Mouse (Mus musculus): ENCODE results near the gene Lamp2. TPM values are rescaled to one million over a fixed set of nuclear protein-coding genes. Genes with fewer than 3 reads are reported as not detected.

Lamp2 gene
- polyA plus RNA-seq, 1 experiment from 2014 or later: 188 TPM

DNA sequence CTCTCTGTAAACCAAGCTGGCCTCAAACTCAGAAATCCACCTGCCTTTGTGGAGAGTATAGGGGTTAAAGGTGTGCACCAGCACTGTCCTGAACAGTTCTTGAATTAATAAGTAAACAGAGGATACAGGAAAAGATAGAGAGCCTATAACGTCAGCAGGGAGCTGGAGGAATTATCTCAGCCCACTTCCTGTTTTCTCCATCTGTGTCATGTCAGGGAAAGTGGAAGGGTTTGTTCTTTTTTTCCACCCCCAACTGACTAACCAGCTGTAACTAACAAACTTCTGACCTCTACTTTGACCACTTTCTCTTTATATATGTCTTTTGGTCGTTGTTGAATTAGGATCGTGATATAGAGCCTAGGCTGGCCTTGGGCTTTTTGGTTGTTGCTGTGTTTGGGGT lies 4.6 kb upstream of the Lamp2 start:
- Histone ChIP-seq H3K4me1 (ENCODE audit: insufficient read depth, low read length) (no peaks in the 10 kb centered on the region), H3K4me2 (replicated peaks; ENCODE audit: low read depth, low read length) (no peak overlapping the region), H3K36me3 (ENCODE audit: insufficient read depth, low read length) (no peaks in the 10 kb centered on the region), H3K27ac (ENCODE audit: low read length) (no peak overlapping the region), H3K9me3 (ENCODE audit: low read length) (no peaks in the 10 kb centered on the region), H3K27me3 (ENCODE audit: insufficient read depth, low read length) (no peaks in the 10 kb centered on the region), H3K4me3 (ENCODE audit: low read length) (no peak overlapping the region), H3K9ac (replicated peaks; ENCODE audit: low read length) (no peak overlapping the region)
- 0 out of 2 replicates have a peak, but pooled peaks have one; percentile 10 for ATAC-seq (ENCODE audit: low FRiP score, low TSS enrichment)
- 45% methylated on average over 3 of the region's 3 CpGs for WGBS

DNA sequence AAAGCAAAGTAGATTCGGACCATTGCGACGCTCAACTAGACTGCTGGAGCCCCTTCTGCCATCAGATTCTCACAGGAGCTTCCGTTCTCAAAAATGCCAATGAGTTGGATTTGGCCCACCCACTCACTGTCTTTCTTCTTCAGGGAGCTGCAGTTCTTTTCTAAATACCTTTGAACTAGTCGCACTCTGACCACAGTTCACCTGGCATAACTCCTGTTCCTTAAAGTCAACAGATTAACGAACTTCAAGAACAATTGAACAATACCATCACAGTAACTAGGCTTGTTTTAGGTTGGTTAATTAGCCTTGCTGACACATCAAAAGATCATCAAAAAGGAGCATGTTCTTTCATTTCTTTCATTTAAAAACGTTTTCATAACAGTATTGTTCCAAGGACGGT lies 2.8 kb upstream of the Lamp2 start:
- Histone ChIP-seq H3K4me3 (ENCODE audit: low read length) (no peak overlapping the region), H3K9me3 (ENCODE audit: low read length) (no peaks in the 10 kb centered on the region), H3K4me1 (ENCODE audit: insufficient read depth, low read length) (no peaks in the 10 kb centered on the region), H3K4me2 (replicated peaks; ENCODE audit: low read depth, low read length) (no peak overlapping the region), H3K27me3 (ENCODE audit: insufficient read depth, low read length) (no peaks in the 10 kb centered on the region), H3K9ac (replicated peaks; ENCODE audit: low read length) (no peak overlapping the region), H3K27ac (ENCODE audit: low read length) (no peak overlapping the region), H3K36me3 (ENCODE audit: insufficient read depth, low read length) (no peaks in the 10 kb centered on the region)
- no peak for ATAC-seq (ENCODE audit: low FRiP score, low TSS enrichment)
- WGBS: 83% methylated on average over 8 of the region's 8 CpGs

DNA sequence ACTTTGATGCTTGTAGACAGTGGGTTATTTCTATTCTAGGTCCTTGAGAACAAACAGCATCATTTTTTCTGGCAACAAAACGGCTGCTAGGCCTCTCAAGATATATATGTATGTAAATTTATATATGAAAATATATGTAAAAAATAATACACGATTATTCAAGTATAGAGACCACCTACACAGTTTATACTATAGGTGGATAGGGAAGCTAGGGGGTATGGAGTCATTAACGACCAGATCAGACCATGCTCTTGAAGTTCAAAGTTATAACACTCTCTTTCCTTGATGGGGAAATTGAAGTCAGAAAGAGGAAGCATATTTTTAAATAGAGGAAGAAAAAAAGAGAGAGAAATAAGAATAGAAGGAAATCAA lies 367 bp upstream of the Lamp2 start:
- 45% methylated on average over 3 of the region's 3 CpGs for WGBS
- H3K9ac ChIP-seq (replicated peaks; ENCODE audit: low read length): no peak overlapping the region
- no peaks in the 10 kb centered on the region for H3K27me3 ChIP-seq (ENCODE audit: insufficient read depth, low read length)
- no peak for ATAC-seq (ENCODE audit: low FRiP score, low TSS enrichment)
- no peaks in the 10 kb centered on the region for H3K4me1 ChIP-seq (ENCODE audit: insufficient read depth, low read length)
- no peak overlapping the region for H3K4me2 ChIP-seq (replicated peaks; ENCODE audit: low read depth, low read length)
- no peak overlapping the region for H3K27ac ChIP-seq (ENCODE audit: low read length)
- no peaks in the 10 kb centered on the region for H3K36me3 ChIP-seq (ENCODE audit: insufficient read depth, low read length)
- no peak overlapping the region; the same call in 1 of the 2 replicates for H3K4me3 ChIP-seq (ENCODE audit: low read length)
- no peaks in the 10 kb centered on the region for H3K9me3 ChIP-seq (ENCODE audit: low read length)

DNA sequence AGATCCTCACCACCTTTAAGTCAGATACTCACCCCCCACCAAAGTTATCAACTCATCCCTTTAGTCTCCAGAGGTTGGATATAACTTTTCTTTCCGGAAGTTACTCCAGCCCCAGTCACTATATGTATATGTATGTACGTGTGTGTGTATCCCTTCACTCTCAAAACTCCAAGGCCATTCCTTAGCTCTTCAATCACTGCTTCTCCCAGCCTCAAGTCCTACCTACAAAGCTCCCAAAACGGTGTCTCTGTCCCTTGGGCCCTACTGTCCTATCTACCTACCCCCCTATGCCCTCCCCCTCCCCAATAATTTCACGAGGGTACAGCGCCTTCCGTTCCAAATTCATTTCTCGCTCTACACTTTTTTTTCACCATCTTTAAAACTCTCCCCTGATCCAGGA lies 780 bp downstream of the Lamp2 start:
- ATAC-seq (ENCODE audit: low FRiP score, low TSS enrichment): no peak
- Histone ChIP-seq H3K9ac (replicated peaks; ENCODE audit: low read length) (peak overlapping the region; percentile 78), H3K27me3 (ENCODE audit: insufficient read depth, low read length) (no peaks in the 10 kb centered on the region), H3K4me2 (replicated peaks; ENCODE audit: low read depth, low read length) (peak overlapping the region; percentile 54), H3K27ac (ENCODE audit: low read length) (peak overlapping the region; percentile 81), H3K9me3 (ENCODE audit: low read length) (no peaks in the 10 kb centered on the region), H3K36me3 (ENCODE audit: insufficient read depth, low read length) (peaks cover 5% of the 10 kb centered on the region), H3K4me3 (ENCODE audit: low read length) (peak overlapping the region; percentile 66), H3K4me1 (ENCODE audit: insufficient read depth, low read length) (no peaks in the 10 kb centered on the region)
- 18% methylated on average over 7 of the region's 7 CpGs for WGBS

DNA sequence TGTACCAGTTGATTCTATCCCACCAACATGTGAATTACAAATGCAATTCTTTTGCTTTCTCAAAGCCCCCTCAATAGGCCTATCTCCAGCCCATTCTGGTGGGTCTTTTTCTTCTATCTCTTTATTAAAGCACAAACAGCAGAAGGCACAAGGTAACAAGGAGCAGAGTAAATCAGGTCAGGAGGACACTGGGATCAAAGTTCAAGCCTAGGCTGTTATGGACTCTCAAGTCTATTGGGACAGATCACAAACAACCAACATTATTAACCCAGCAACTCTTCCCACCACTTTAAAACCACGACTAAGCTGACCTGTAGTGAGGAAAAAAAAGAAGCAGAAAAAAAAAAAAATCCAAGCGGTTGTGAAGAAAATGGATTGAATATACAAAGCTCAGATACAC lies 1.4 kb downstream of the Lamp2 start:
- peaks cover 11% of the 10 kb centered on the region for H3K36me3 ChIP-seq (ENCODE audit: insufficient read depth, low read length)
- H3K4me2 ChIP-seq (replicated peaks; ENCODE audit: low read depth, low read length): peak overlapping the region; percentile 54
- no peaks in the 10 kb centered on the region for H3K27me3 ChIP-seq (ENCODE audit: insufficient read depth, low read length)
- H3K4me3 ChIP-seq (ENCODE audit: low read length): peak overlapping the region; percentile 66
- 0 out of 2 replicates have a peak overlapping the region, but pooled peaks have one; percentile 5 for H3K9ac ChIP-seq (replicated peaks; ENCODE audit: low read length)
- H3K9me3 ChIP-seq (ENCODE audit: low read length): no peaks in the 10 kb centered on the region
- ATAC-seq (ENCODE audit: low FRiP score, low TSS enrichment): no peak
- H3K27ac ChIP-seq (ENCODE audit: low read length): no peak overlapping the region
- H3K4me1 ChIP-seq (ENCODE audit: insufficient read depth, low read length): no peaks in the 10 kb centered on the region
- 17% methylated on average over 2 of the region's 2 CpGs for WGBS

DNA sequence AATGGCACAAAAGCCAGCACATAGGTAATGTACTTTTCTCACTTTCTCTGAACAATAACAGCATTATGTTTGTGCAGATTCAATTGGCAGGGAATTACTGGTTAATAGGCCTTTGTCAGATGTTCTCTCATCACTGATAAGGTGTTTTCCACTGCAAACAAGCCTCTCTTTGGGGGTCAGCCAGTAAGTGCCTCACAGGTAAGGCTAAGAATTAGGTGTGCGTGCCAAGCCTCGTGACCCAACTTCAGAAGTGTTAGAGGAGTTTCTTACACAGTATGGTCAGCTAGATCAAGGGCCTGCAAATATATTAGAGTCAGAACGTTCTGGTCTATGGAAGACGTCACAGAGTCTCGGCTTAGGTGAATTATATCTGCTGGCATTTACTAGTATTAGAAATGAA lies 2.3 kb downstream of the Lamp2 start:
- Histone ChIP-seq H3K27me3 (ENCODE audit: insufficient read depth, low read length) (no peaks in the 10 kb centered on the region), H3K9me3 (ENCODE audit: low read length) (no peaks in the 10 kb centered on the region), H3K4me2 (replicated peaks; ENCODE audit: low read depth, low read length) (no peak overlapping the region), H3K4me1 (ENCODE audit: insufficient read depth, low read length) (no peaks in the 10 kb centered on the region), H3K4me3 (ENCODE audit: low read length) (no peak overlapping the region), H3K36me3 (ENCODE audit: insufficient read depth, low read length) (peaks cover 19% of the 10 kb centered on the region), H3K9ac (replicated peaks; ENCODE audit: low read length) (no peak overlapping the region), H3K27ac (ENCODE audit: low read length) (no peak overlapping the region)
- 79% methylated on average over 5 of the region's 5 CpGs for WGBS
- ATAC-seq (ENCODE audit: low FRiP score, low TSS enrichment): no peak

DNA sequence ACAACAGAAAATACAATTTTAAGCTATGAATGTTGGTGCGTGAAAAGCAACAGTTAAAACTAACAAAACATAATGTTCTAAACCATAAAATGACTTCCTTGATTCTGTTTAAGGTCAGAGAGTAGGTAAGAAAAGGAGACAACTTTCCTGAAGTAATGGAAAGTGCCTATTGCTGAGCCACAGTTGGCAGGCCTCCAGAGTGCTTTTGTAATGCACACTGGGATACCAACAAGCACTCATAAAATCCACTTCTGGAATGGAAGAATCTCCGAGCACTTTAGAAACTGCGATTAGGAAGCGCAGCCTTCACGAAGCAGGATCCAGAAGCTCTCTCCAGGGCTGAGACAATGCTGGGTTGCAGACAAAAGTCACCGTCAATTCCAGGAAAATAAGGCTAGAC lies 5.8 kb downstream of the Lamp2 start:
- no peak for ATAC-seq (ENCODE audit: low FRiP score, low TSS enrichment)
- no peak overlapping the region for H3K4me3 ChIP-seq (ENCODE audit: low read length)
- H3K27ac ChIP-seq (ENCODE audit: low read length): no peak overlapping the region
- no peak overlapping the region for H3K4me2 ChIP-seq (replicated peaks; ENCODE audit: low read depth, low read length)
- no peak overlapping the region for H3K9ac ChIP-seq (replicated peaks; ENCODE audit: low read length)
- no peaks in the 10 kb centered on the region for H3K27me3 ChIP-seq (ENCODE audit: insufficient read depth, low read length)
- H3K4me1 ChIP-seq (ENCODE audit: insufficient read depth, low read length): no peaks in the 10 kb centered on the region
- H3K9me3 ChIP-seq (ENCODE audit: low read length): no peaks in the 10 kb centered on the region
- peaks cover 19% of the 10 kb centered on the region for H3K36me3 ChIP-seq (ENCODE audit: insufficient read depth, low read length)
- WGBS: 87% methylated on average over 6 of the region's 6 CpGs

DNA sequence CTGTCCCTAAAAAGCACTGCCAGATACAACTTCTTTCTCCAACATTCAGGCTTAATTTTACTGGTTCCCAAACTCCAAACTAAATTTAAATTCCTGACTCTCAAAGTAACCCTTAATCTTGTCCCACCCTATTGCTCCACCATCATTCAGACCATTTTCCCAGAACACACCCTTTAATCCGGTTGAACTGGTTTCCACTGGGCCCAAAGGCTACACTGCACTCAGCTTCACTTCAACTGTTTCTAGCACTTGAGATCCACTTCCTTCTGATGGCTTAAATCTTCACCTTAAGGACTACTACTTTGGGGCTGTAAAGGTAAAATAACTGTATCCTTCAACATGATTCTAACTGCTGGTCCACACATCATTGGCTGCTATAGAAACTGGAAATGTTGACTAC lies 10.5 kb downstream of the Lamp2 start:
- no peak overlapping the region for H3K4me2 ChIP-seq (replicated peaks; ENCODE audit: low read depth, low read length)
- no peak overlapping the region for H3K9ac ChIP-seq (replicated peaks; ENCODE audit: low read length)
- no peaks in the 10 kb centered on the region for H3K4me1 ChIP-seq (ENCODE audit: insufficient read depth, low read length)
- no peak overlapping the region for H3K27ac ChIP-seq (ENCODE audit: low read length)
- peaks cover 16% of the 10 kb centered on the region for H3K36me3 ChIP-seq (ENCODE audit: insufficient read depth, low read length)
- no peak for ATAC-seq (ENCODE audit: low FRiP score, low TSS enrichment)
- 82% methylated on average over 1 of the region's 1 CpGs for WGBS
- H3K4me3 ChIP-seq (ENCODE audit: low read length): no peak overlapping the region
- no peaks in the 10 kb centered on the region for H3K27me3 ChIP-seq (ENCODE audit: insufficient read depth, low read length)
- no peaks in the 10 kb centered on the region for H3K9me3 ChIP-seq (ENCODE audit: low read length)

DNA sequence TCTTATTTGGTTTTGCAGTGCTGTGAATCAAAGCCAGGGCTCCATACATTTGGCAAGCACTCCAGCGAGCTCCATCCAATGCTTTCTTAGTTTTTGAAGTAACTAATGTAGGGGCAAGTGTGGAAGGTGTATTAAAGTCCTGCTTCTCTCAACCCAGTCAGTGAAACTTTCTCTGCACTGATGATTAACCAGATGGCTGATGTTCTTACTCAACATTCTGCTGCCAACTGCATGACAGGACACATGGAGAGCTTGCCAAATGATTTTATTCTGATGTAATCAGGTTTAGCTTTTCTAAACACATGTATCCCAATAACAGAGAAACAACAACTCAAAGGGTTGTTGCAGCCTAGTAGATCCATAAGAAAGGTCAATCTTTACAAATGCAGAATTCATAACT lies 13.8 kb downstream of the Lamp2 start:
- H3K4me3 ChIP-seq (ENCODE audit: low read length): no peak overlapping the region
- WGBS: 87% methylated on average over 1 of the region's 1 CpGs
- H3K4me1 ChIP-seq (ENCODE audit: insufficient read depth, low read length): no peaks in the 10 kb centered on the region
- no peak for ATAC-seq (ENCODE audit: low FRiP score, low TSS enrichment)
- H3K27me3 ChIP-seq (ENCODE audit: insufficient read depth, low read length): no peaks in the 10 kb centered on the region; the same call in 1 of the 2 replicates
- no peak overlapping the region for H3K9ac ChIP-seq (replicated peaks; ENCODE audit: low read length)
- no peaks in the 10 kb centered on the region for H3K9me3 ChIP-seq (ENCODE audit: low read length)
- H3K36me3 ChIP-seq (ENCODE audit: insufficient read depth, low read length): no peaks in the 10 kb centered on the region
- no peak overlapping the region for H3K4me2 ChIP-seq (replicated peaks; ENCODE audit: low read depth, low read length)
- H3K27ac ChIP-seq (ENCODE audit: low read length): no peak overlapping the region

DNA sequence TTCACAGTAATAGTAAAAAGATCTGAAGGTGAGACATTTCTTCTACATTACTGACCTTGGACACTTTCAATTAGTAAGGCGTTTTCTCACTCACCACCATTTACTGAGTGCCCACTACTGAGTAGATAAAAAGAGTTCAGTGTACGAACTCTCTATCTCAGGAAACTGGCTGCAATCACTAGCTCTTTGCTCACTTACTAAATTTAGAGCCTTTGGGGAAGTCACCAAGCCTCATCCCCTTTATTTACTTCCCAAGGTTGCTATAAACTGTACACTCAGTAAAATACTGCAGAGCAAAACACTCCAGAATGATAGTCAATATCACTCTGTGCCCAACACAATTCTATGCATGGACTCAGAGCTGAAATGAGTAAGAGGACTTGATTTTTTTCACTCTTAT lies 16.6 kb downstream of the Lamp2 start:
- Histone ChIP-seq H3K27me3 (ENCODE audit: insufficient read depth, low read length) (no peaks in the 10 kb centered on the region; the same call in 1 of the 2 replicates), H3K27ac (ENCODE audit: low read length) (no peak overlapping the region), H3K9ac (replicated peaks; ENCODE audit: low read length) (no peak overlapping the region), H3K4me3 (ENCODE audit: low read length) (no peak overlapping the region), H3K4me2 (replicated peaks; ENCODE audit: low read depth, low read length) (no peak overlapping the region), H3K9me3 (ENCODE audit: low read length) (no peaks in the 10 kb centered on the region), H3K36me3 (ENCODE audit: insufficient read depth, low read length) (0 out of 2 replicates have a peak, but pooled peaks cover 3% of the 10 kb centered on the region), H3K4me1 (ENCODE audit: insufficient read depth, low read length) (no peaks in the 10 kb centered on the region)
- WGBS: 76% methylated on average over 2 of the region's 2 CpGs
- ATAC-seq (ENCODE audit: low FRiP score, low TSS enrichment): no peak
